Mouse (Mus musculus): ENCODE data around the gene Wbp1. TPM values are rescaled to one million over a fixed set of nuclear protein-coding genes. Genes with fewer than 3 reads are reported as not detected.

Wbp1 gene
- polyA plus RNA-seq, 1 experiment = 265 TPM

DNA sequence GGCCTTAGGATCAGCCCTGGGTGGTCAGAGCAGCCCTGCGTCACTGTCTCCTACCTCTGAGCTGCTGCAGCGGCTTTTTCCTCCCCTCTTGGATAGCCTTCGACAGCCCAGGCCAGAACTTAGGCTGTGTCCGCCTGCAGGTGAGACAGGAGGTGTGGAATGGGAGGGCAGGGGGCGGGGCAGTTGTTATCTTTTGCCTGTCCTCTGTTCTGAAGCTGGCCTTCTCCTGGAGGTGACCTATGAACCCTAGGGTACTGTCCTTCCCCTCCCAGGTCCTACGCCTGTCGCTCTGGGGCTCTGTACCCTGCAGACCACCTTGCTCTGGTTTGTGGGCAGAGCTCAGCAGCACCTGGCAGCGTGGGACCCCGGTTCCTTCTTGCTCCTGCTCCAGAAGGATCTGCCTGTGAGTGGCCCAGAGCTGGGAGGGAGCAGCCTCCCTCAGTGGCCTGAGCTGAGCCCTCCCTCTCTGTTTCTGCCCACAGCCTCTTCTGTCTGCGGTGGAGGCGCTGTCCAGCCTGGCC is 18.2 kb downstream of the Wbp1 start:
- H3K4me3 ChIP-seq (ENCODE audit: control insufficient read depth, insufficient read depth, low read length) = no peak overlapping the region
- H3K36me3 ChIP-seq (ENCODE audit: control insufficient read depth, insufficient read depth, low read length) = no peaks in the 10 kb centered on the region
- TF ChIP-seq CTCF (IDR thresholded peaks at IDR 0.05; ENCODE audit: borderline replicate concordance, control insufficient read depth, extremely low read depth, insufficient read depth, low read length, poor library complexity) = no peak
- no peak for TF ChIP-seq POLR2A (IDR thresholded peaks at IDR 0.05; ENCODE audit: control insufficient read depth, extremely low read depth, insufficient read depth, low read length, poor library complexity)
- no peak overlapping the region for H3K27ac ChIP-seq (ENCODE audit: control insufficient read depth, insufficient read depth, low read length)
- WGBS = 91% methylated on average over 11 of the region's 11 CpGs
- no peak for DNase-seq
- no peaks in the 10 kb centered on the region for H3K27me3 ChIP-seq (ENCODE audit: control insufficient read depth, insufficient read depth, low read length)
- peaks cover 23% of the 10 kb centered on the region for H3K4me1 ChIP-seq (replicated peaks; ENCODE audit: control insufficient read depth, insufficient read depth, low read length)

DNA sequence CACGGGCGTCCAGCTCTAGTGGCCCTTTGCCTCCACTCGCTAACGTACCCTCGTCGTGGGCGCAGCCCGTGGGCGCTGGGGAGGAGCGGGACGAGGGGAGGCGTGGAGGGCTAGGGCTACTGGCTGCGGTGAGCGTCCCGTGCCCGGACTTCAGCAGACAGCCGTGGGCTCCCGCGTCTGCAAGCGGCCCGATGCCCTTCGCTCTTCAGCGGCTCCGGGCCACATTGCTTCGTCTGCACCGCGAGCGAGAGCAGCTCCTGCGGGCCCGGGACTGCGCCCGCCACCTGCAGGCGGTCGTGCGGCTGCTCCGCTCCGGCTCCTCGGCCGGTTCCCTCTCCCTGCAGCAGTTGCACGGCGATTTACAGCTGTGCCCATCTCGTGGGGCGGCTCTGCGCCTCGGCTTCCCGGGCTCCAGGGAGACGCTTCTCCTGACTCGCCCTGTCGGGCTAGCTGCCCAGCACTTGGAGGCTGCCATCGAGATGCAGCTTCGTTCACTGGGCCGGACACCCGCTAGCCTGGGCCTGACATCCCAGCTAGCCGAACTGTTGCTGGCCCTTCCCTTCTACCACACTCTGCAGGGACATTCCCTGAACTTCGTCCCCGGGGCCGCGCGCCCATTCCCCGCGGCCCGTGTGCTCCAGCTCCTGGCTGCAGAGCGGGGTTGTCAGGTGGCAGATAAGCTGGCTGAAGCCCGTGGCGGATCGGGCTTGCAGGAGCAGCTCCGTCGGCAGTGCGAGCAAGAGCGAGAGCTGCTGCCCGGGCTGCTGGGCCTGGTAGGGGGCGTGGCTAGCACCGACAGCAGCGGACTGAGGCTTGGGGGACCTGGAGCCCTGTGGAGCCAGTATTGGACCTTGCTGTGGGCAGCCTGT is 19.4 kb downstream of the Wbp1 start:
- peak overlapping the region; percentile 1; the same call in 1 of the 2 replicates for H3K27ac ChIP-seq (ENCODE audit: control insufficient read depth, insufficient read depth, low read length)
- H3K4me3 ChIP-seq (ENCODE audit: control insufficient read depth, insufficient read depth, low read length) = peak overlapping the region; percentile 85
- peaks cover 18% of the 10 kb centered on the region for H3K4me1 ChIP-seq (replicated peaks; ENCODE audit: control insufficient read depth, insufficient read depth, low read length)
- no peaks in the 10 kb centered on the region for H3K27me3 ChIP-seq (ENCODE audit: control insufficient read depth, insufficient read depth, low read length)
- no peaks in the 10 kb centered on the region for H3K36me3 ChIP-seq (ENCODE audit: control insufficient read depth, insufficient read depth, low read length)
- TF ChIP-seq CTCF (IDR thresholded peaks at IDR 0.05; ENCODE audit: borderline replicate concordance, control insufficient read depth, extremely low read depth, insufficient read depth, low read length, poor library complexity) (peak; percentile 71; the same call in 1 of the 2 replicates), POLR2A (IDR thresholded peaks at IDR 0.05; ENCODE audit: control insufficient read depth, extremely low read depth, insufficient read depth, low read length, poor library complexity) (0 out of 2 replicates have a peak, but pooled peaks have one; percentile 26)
- peak; percentile 81 for DNase-seq
- under 1% methylated on average over 74 of the region's 74 CpGs for WGBS

DNA sequence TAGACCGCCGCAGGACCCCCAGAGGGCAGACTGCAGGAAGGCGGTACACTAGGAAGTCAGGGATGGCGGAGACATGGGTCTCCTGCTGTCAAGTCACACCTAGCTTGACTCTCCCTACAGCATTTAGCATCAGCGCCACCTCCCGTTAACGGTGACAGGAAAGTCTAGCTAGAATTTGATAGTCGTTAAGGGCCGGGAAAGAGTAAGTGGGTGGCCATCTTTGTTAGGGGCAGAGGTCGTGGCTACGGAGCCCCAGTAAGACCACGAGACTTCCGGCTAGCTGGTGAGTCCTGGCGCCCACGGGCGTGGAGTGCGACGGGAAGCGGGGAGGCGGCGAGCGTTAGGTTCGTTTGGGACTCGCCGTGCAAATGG is 20.1 kb downstream of the Wbp1 start, which contains the start of the genes Ccdc142 and Gm42688:
TSS of gene Ccdc142 (plus strand) at position 286 of the 372 bp plus-strand sequence.
TSS of gene Gm42688 (plus strand) at position 302 of the 372 bp plus-strand sequence.
- under 1% methylated on average over 25 of the region's 25 CpGs for WGBS
- DNase-seq = peak; percentile 94
- no peaks in the 10 kb centered on the region for H3K27me3 ChIP-seq (ENCODE audit: control insufficient read depth, insufficient read depth, low read length)
- H3K27ac ChIP-seq (ENCODE audit: control insufficient read depth, insufficient read depth, low read length) = peak within 1 kb of the TSS; percentile 9
- peak within 1 kb of the TSS; percentile 85 for H3K4me3 ChIP-seq (ENCODE audit: control insufficient read depth, insufficient read depth, low read length)
- H3K4me1 ChIP-seq (replicated peaks; ENCODE audit: control insufficient read depth, insufficient read depth, low read length) = peaks cover 22% of the 10 kb centered on the region
- H3K36me3 ChIP-seq (ENCODE audit: control insufficient read depth, insufficient read depth, low read length) = no peaks in the 10 kb centered on the region
- TF ChIP-seq CTCF (IDR thresholded peaks at IDR 0.05; ENCODE audit: borderline replicate concordance, control insufficient read depth, extremely low read depth, insufficient read depth, low read length, poor library complexity) (no peak), POLR2A (IDR thresholded peaks at IDR 0.05; ENCODE audit: control insufficient read depth, extremely low read depth, insufficient read depth, low read length, poor library complexity) (0 out of 2 replicates have a peak, but pooled peaks have one; percentile 36)

GRCm38 (mm10) chr6:83098411-83098810 is 22.9 kb downstream of the Wbp1 start:
- Histone ChIP-seq H3K4me1 (replicated peaks; ENCODE audit: control insufficient read depth, insufficient read depth, low read length) (peaks cover 33% of the 10 kb centered on the region), H3K36me3 (ENCODE audit: control insufficient read depth, insufficient read depth, low read length) (no peaks in the 10 kb centered on the region), H3K27ac (ENCODE audit: control insufficient read depth, insufficient read depth, low read length) (no peak overlapping the region), H3K4me3 (ENCODE audit: control insufficient read depth, insufficient read depth, low read length) (no peak overlapping the region), H3K27me3 (ENCODE audit: control insufficient read depth, insufficient read depth, low read length) (no peaks in the 10 kb centered on the region)
- TF ChIP-seq POLR2A (IDR thresholded peaks at IDR 0.05; ENCODE audit: control insufficient read depth, extremely low read depth, insufficient read depth, low read length, poor library complexity) (no peak), CTCF (IDR thresholded peaks at IDR 0.05; ENCODE audit: borderline replicate concordance, control insufficient read depth, extremely low read depth, insufficient read depth, low read length, poor library complexity) (no peak)
- 91% methylated on average over 2 of the region's 2 CpGs for WGBS
- no peak for DNase-seq

- H3K4me1 ChIP-seq (replicated peaks; ENCODE audit: control insufficient read depth, insufficient read depth, low read length) = peaks cover 21% of the 10 kb centered on the region
- H3K4me3 ChIP-seq (ENCODE audit: control insufficient read depth, insufficient read depth, low read length) = no peak overlapping the region; the same call in 1 of the 2 replicates
- TF ChIP-seq POLR2A (IDR thresholded peaks at IDR 0.05; ENCODE audit: control insufficient read depth, extremely low read depth, insufficient read depth, low read length, poor library complexity) (no peak), CTCF (IDR thresholded peaks at IDR 0.05; ENCODE audit: borderline replicate concordance, control insufficient read depth, extremely low read depth, insufficient read depth, low read length, poor library complexity) (no peak)
- H3K27ac ChIP-seq (ENCODE audit: control insufficient read depth, insufficient read depth, low read length) = peak overlapping the region; percentile 32
- H3K27me3 ChIP-seq (ENCODE audit: control insufficient read depth, insufficient read depth, low read length) = no peaks in the 10 kb centered on the region
- DNase-seq = peak; percentile 53
- no peaks in the 10 kb centered on the region for H3K36me3 ChIP-seq (ENCODE audit: control insufficient read depth, insufficient read depth, low read length)
- 10% methylated on average over 6 of the region's 6 CpGs for WGBS
These were observed 25.4 kb downstream of the Wbp1 start for GRCm38 (mm10) chr6:83095968-83096367.

GRCm38 (mm10) chr6:83092416-83093127 is 28.8 kb downstream of the Wbp1 start:
- peaks cover 18% of the 10 kb centered on the region for H3K4me1 ChIP-seq (replicated peaks; ENCODE audit: control insufficient read depth, insufficient read depth, low read length)
- H3K27ac ChIP-seq (ENCODE audit: control insufficient read depth, insufficient read depth, low read length) = no peak overlapping the region
- H3K4me3 ChIP-seq (ENCODE audit: control insufficient read depth, insufficient read depth, low read length) = no peak overlapping the region
- peaks cover under 1% of the 10 kb centered on the region for H3K27me3 ChIP-seq (ENCODE audit: control insufficient read depth, insufficient read depth, low read length)
- TF ChIP-seq POLR2A (IDR thresholded peaks at IDR 0.05; ENCODE audit: control insufficient read depth, extremely low read depth, insufficient read depth, low read length, poor library complexity) (no peak), CTCF (IDR thresholded peaks at IDR 0.05; ENCODE audit: borderline replicate concordance, control insufficient read depth, extremely low read depth, insufficient read depth, low read length, poor library complexity) (no peak)
- WGBS = 25% methylated on average over 6 of the region's 6 CpGs
- no peaks in the 10 kb centered on the region for H3K36me3 ChIP-seq (ENCODE audit: control insufficient read depth, insufficient read depth, low read length)
- no peak for DNase-seq

All from thymus, adult 2 months (tissue).